Mouse (Mus musculus) c-Kit-negative CD71-positive TER-119-positive erythroid progenitor cells, embryonic 14.5 days (primary cell): ENCODE measurements around the gene Sort1.

Source experiments
- DNase-seq: peaks from one replicate; pipeline ENCODE4 v3.0.0-alpha.2; 2013; ENCODE audit warnings: low read depth, low spot score

Sort1 gene

GRCm38 (mm10) chr3:108327916-108328315 is 44.0 kb downstream of the Sort1 start:
- no peak for DNase-seq

GRCm38 (mm10) chr3:108328441-108328841 is 44.6 kb downstream of the Sort1 start:
- no peak for DNase-seq

- DNase-seq, result no peak
Observed at GRCm38 (mm10) chr3:108330812-108331211, 46.9 kb downstream of the Sort1 start.

- no peak for DNase-seq
Observed at GRCm38 (mm10) chr3:108336878-108337277, 53.0 kb downstream of the Sort1 start.

GRCm38 (mm10) chr3:108341040-108341439 is 57.2 kb downstream of the Sort1 start:
- DNase-seq, result no peak

GRCm38 (mm10) chr3:108342185-108342584 is 58.3 kb downstream of the Sort1 start:
- DNase-seq, result no peak

GRCm38 (mm10) chr3:108345855-108346254 is 62.0 kb downstream of the Sort1 start:
- DNase-seq, result no peak

GRCm38 (mm10) chr3:108348376-108348775 is 64.5 kb downstream of the Sort1 start:
- no peak for DNase-seq

GRCm38 (mm10) chr3:108355245-108355644 is 71.4 kb downstream of the Sort1 start:
- DNase-seq, result no peak

- DNase-seq, result no peak
Observed at GRCm38 (mm10) chr3:108357051-108357450, 73.2 kb downstream of the Sort1 start.

- DNase-seq, result no peak
Observed at GRCm38 (mm10) chr3:108358445-108358844, 74.6 kb downstream of the Sort1 start.

GRCm38 (mm10) chr3:108360894-108361293 is 77.0 kb downstream of the Sort1 start:
- DNase-seq, result no peak

- DNase-seq, result no peak
Observed at GRCm38 (mm10) chr3:108363626-108364025, 79.7 kb downstream of the Sort1 start.

GRCm38 (mm10) chr3:108364270-108364995 is 80.6 kb downstream of the Sort1 start, which contains the start of gene Mybphl:
Mybphl (plus strand) TSS chr3:108364911.
- DNase-seq, result no peak

GRCm38 (mm10) chr3:108367173-108367572 is 83.3 kb downstream of the Sort1 start:
- DNase-seq, result no peak

- DNase-seq, result no peak
Observed at GRCm38 (mm10) chr3:108367828-108368227, 83.9 kb downstream of the Sort1 start.

- DNase-seq, result no peak
Observed at GRCm38 (mm10) chr3:108368721-108369120, 84.8 kb downstream of the Sort1 start.

GRCm38 (mm10) chr3:108372274-108372673 is 88.4 kb downstream of the Sort1 start:
- DNase-seq, result no peak

GRCm38 (mm10) chr3:108372691-108373090 is 88.8 kb downstream of the Sort1 start:
- no peak for DNase-seq

- DNase-seq, result no peak
Observed at GRCm38 (mm10) chr3:108378875-108379663, 95.2 kb downstream of the Sort1 start.

GRCm38 (mm10) chr3:108380695-108381094 is 96.8 kb downstream of the Sort1 start:
- DNase-seq, result no peak

GRCm38 (mm10) chr3:108381945-108382875 is 98.3 kb downstream of the Sort1 start:
- no peak for DNase-seq
